Mouse (Mus musculus): ENCODE measurements at regions not wholly inside any gene's neighbourhood (a gene's known extent, or its start where the extent isn't known, plus 50 kb on each side); places are given as distances from the start of the nearest gene placed in this dataset.

DNA sequence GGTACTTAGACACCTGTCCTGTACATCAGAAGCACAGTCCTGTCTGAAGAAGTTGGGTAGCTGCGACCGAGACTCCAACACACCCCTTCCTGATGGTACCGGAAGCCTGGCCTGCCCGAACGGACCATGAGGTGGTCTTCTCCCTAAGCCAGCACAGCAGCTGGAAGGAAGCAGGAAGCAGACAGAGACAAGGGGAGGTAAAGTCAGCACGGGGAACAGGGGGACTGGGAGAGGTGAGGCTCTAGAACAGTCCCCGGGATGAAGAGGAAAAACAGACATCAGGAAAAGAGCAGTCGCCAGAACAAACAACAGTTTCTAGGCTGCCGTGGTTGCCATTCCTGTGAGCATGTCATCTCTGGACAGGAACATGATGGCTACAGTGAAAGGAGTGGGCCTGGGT, 353.6 kb downstream of the Efnb2 start:
- H3K27ac ChIP-seq (replicated peaks; ENCODE audit: low read depth, low read length) = no peak overlapping the region
- peaks cover 2% of the 10 kb centered on the region; the same call in 1 of the 2 replicates for H3K4me1 ChIP-seq (ENCODE audit: control insufficient read depth, insufficient read depth, insufficient read length, low read length)
- no peak overlapping the region for H3K4me3 ChIP-seq (ENCODE audit: insufficient read depth, low read depth, low read length)

DNA sequence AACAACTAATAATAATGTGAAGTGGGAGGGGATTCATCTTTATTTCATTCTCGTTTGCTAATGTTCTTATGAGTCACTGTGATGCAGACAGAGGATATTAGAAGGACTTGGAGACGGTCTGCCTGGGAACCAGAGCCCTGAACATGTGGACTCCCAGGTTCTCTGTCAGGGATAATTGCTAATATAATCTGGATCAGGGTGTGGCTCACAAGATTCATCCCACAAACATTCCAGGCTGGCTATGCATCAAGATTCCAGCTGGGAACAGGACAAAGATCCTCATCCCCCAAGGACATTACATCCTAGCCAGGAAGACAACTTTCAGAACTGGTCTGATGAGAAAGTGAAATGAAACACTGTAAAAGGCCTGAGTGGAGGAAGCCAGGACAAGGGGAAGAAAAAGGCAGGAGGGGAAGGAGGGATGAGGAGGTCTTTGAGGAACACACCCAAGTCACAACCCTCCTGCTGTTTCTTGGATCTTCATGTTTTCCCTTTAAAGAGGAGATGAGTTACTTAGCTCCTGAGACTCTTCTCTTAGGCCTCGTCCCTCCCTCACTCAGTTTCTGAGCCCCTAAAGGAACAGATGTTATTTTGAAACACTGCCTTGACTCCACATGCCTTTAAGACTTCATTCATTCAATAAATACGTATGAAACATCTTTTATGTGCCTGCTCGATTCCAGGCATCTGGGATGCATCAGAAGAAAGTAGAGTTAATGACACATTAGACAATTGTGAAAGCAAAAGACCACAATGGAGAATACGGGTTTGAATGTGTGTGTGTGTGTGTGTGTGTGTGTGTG, 360.9 kb downstream of the Efnb2 start:
- Histone ChIP-seq H3K4me1 (ENCODE audit: control insufficient read depth, insufficient read depth, insufficient read length, low read length) (no peaks in the 10 kb centered on the region), H3K4me3 (ENCODE audit: insufficient read depth, low read depth, low read length) (no peak overlapping the region), H3K27ac (replicated peaks; ENCODE audit: low read depth, low read length) (no peak overlapping the region)

DNA sequence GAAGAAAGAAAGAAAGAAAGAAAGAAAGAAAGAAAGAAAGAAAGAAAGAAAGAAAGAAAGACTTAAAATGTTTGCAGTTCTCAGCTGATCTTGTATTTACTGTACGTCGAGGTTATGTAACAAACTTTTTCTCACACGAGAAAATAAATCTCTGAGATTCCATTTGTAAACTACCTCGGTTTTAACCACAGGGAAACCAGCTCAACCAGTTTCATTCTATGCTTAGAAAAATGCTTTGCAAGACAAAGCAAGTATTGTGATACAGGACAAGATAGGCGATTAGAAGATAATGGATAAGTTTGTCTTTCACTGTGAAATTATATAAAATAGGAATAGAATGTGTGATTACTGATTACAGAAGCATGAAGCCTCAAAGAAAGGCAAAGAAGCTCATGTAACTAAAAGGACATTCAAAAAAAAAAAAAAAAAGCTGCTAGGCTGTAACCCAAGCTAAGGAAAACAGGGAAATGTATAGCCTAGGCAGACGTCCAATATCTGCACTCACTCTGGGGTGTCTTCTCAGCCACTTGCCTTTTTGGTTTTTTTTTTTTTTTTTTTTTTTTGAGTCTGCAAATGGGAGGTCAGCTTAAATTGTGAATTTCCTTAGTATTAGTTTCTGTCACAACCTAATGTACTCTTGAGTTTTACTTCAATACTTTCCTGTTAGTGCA, 368.3 kb downstream of the Efnb2 start:
- Histone ChIP-seq H3K4me1 (ENCODE audit: control insufficient read depth, insufficient read depth, insufficient read length, low read length) (no peaks in the 10 kb centered on the region), H3K4me3 (ENCODE audit: insufficient read depth, low read depth, low read length) (no peak overlapping the region), H3K27ac (replicated peaks; ENCODE audit: low read depth, low read length) (no peak overlapping the region)

DNA sequence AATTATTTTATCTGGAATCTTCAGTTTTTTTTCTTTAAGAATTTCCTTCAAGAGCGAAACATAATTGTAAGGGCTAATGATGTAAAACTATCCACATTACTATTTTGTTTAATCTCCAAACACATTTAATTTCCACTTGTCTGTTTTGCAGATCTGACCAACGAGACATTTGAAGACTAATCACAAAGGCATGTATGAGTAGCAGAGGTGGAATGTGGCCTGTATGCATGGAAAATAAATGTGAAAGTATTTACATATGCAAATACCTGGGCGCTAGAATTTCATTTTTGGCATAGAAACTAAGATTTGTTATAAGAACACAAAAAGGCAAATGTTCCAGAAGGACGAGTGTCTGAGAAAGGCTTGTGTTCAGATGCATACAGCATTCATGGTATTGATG, 375.2 kb downstream of the Efnb2 start:
- Histone ChIP-seq H3K27ac (replicated peaks; ENCODE audit: low read depth, low read length) (no peak overlapping the region), H3K4me3 (ENCODE audit: insufficient read depth, low read depth, low read length) (no peak overlapping the region), H3K4me1 (ENCODE audit: control insufficient read depth, insufficient read depth, insufficient read length, low read length) (no peaks in the 10 kb centered on the region)

DNA sequence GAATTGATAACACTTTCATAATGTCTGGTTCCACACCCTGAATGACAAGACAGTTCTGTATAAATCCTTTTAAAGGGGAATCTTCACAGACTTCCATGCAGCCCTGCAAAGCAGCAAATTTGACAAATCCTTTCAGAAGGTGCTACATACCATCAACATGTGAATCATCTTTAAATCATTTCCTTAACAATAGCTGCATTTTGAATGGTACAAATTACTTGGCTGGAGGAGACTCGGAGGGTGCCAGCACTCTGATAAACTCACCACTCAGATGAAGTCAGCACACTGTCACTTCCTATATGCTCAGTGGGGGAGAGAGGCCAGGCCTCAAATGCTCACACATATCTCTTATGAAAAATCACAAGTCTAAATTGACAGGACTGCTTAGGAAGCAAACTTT, 386.1 kb downstream of the Efnb2 start:
- Histone ChIP-seq H3K4me1 (ENCODE audit: control insufficient read depth, insufficient read depth, insufficient read length, low read length) (no peaks in the 10 kb centered on the region), H3K4me3 (ENCODE audit: insufficient read depth, low read depth, low read length) (no peak overlapping the region), H3K27ac (replicated peaks; ENCODE audit: low read depth, low read length) (no peak overlapping the region)

GRCm38 (mm10) chr8:8274211-8274641, 386.8 kb downstream of the Efnb2 start:
- Histone ChIP-seq H3K4me1 (ENCODE audit: control insufficient read depth, insufficient read depth, insufficient read length, low read length) (no peaks in the 10 kb centered on the region), H3K27ac (replicated peaks; ENCODE audit: low read depth, low read length) (no peak overlapping the region), H3K4me3 (ENCODE audit: insufficient read depth, low read depth, low read length) (no peak overlapping the region)

DNA sequence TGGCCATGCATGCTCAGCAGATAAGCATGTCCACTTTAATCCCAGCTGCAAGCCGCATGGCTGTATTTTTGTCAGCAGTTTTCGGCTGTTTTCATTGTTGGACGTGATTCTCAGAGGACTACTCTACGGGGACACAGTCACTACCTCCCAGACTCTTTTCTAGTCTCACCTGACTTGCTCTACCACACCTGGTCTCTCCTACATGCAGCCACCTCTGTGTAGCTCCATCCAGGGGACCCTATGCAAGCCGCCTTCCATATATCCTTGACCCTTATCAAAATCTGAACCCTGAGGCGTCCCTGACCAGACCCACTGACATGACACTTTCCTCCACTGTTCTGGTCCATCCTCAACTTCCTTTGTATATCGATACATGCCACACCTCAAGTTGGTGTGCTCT, 402.2 kb downstream of the Efnb2 start:
- H3K4me3 ChIP-seq (ENCODE audit: insufficient read depth, low read depth, low read length) = no peak overlapping the region
- no peaks in the 10 kb centered on the region for H3K4me1 ChIP-seq (ENCODE audit: control insufficient read depth, insufficient read depth, insufficient read length, low read length)
- no peak overlapping the region for H3K27ac ChIP-seq (replicated peaks; ENCODE audit: low read depth, low read length)

DNA sequence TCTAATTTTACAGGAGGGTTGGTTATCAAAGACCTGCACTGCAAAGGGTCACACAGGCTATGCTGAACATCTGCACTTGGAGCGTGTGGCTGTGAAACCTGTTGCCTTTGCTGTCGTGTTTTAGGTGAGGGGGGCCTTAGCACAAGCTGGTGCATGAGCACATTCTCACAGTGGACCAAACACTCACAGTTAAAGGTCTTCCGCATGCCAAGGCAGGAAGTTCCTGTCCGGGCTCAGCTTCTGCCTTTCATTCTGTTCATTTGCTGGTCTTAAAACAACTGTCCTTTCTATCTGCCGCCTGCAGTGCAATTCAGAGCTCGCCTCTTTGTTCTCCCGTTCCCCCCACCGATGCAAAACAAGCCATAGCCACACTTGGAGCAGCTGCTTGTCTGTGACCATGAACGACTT, 402.8 kb downstream of the Efnb2 start:
- Histone ChIP-seq H3K27ac (replicated peaks; ENCODE audit: low read depth, low read length) (no peak overlapping the region), H3K4me1 (ENCODE audit: control insufficient read depth, insufficient read depth, insufficient read length, low read length) (no peaks in the 10 kb centered on the region)

GRCm38 (mm10) chr8:8256327-8256726, 404.7 kb downstream of the Efnb2 start:
- H3K4me1 ChIP-seq (ENCODE audit: control insufficient read depth, insufficient read depth, insufficient read length, low read length) = no peaks in the 10 kb centered on the region
- no peak overlapping the region for H3K4me3 ChIP-seq (ENCODE audit: insufficient read depth, low read depth, low read length)
- H3K27ac ChIP-seq (replicated peaks; ENCODE audit: low read depth, low read length) = no peak overlapping the region

More for the DNA sequence above, 402.8 kb downstream of the Efnb2 start:
- no peak overlapping the region for H3K4me3 ChIP-seq (ENCODE audit: insufficient read depth, low read depth, low read length)

DNA sequence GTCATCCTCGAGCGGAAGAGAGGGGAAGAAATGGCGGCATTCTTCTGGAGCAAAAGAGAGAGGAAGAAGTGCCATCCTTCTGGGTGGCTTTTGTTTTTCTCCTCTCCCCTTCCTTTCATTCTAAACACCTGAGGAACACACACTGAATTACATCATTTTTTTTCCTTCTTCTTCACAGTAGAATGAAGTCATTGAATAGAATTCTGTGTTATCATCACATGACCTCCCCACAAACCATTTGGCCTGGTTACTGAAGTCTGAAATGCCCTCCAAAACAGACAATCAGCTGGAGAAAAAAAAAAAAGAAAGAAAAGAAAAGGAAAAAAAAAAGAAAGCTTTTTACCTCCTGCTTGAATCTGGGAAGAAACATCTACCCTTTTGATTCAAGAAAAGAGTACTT, 406.6 kb downstream of the Efnb2 start:
- no peak overlapping the region for H3K27ac ChIP-seq (replicated peaks; ENCODE audit: low read depth, low read length)
- no peak overlapping the region for H3K4me3 ChIP-seq (ENCODE audit: insufficient read depth, low read depth, low read length)
- no peaks in the 10 kb centered on the region for H3K4me1 ChIP-seq (ENCODE audit: control insufficient read depth, insufficient read depth, insufficient read length, low read length)

DNA sequence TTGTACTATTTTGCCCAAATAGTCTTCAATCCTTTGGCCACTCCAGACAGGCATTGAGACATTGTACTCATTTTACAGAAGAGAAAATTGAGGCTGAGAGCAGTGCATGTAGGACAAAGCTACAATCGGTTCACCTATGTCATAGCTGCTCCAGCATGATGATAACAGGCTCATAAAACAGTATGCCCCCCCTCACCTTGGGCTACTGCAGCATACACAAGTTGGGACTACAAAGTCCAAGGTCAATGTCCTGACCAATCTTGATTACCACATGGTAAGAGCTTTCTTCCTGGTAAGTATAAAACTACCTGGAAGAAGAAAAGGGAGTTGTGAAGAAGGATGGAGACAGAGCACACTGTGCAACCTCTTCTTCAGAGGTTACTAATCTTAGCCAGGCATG, 416.4 kb downstream of the Efnb2 start:
- no peaks in the 10 kb centered on the region for H3K4me1 ChIP-seq (ENCODE audit: control insufficient read depth, insufficient read depth, insufficient read length, low read length)
- H3K4me3 ChIP-seq (ENCODE audit: insufficient read depth, low read depth, low read length) = no peak overlapping the region
- H3K27ac ChIP-seq (replicated peaks; ENCODE audit: low read depth, low read length) = no peak overlapping the region

DNA sequence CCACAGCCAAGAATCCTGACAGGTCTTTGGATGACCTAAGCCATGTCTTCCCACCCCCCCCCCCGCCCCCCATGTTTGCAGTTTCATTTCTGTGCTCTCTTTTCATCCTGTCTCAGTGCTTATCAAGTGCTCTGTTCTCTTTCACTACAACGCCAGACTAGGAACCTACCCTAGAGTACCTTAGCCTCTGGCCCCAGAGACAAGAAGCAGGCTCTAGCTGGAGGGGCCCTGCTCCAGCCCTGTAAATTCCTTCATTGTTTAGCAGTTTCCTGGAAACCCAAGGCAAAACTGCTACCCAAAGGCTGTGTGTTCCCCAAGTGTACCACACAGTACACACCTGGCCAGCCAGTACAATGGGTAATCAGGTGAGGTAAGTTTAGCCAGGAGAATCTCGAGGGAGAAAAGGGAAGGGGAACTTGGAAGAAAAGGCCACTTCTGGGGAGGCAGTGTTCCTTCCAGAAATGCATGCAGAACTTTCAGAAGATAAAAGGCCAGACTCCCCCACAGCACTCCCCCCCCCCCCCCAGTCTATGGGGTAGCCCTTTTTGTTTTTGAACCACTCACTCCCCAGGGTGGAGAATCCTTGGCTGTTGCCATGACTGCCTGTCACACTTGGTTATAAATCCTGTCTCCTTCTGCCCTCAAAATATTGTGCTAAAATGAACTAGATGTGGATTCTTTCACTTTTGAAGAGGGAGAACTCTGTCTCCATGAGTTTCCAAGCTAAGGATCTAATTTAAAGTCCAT, 419.1 kb downstream of the Efnb2 start:
- no peak overlapping the region for H3K4me3 ChIP-seq (ENCODE audit: insufficient read depth, low read depth, low read length)
- no peak overlapping the region for H3K27ac ChIP-seq (replicated peaks; ENCODE audit: low read depth, low read length)
- no peaks in the 10 kb centered on the region for H3K4me1 ChIP-seq (ENCODE audit: control insufficient read depth, insufficient read depth, insufficient read length, low read length)

GRCm38 (mm10) chr8:8241051-8241688, 419.9 kb downstream of the Efnb2 start:
- H3K4me3 ChIP-seq (ENCODE audit: insufficient read depth, low read depth, low read length) = no peak overlapping the region
- H3K4me1 ChIP-seq (ENCODE audit: control insufficient read depth, insufficient read depth, insufficient read length, low read length) = no peaks in the 10 kb centered on the region
- H3K27ac ChIP-seq (replicated peaks; ENCODE audit: low read depth, low read length) = no peak overlapping the region

- H3K27ac ChIP-seq (replicated peaks; ENCODE audit: low read depth, low read length) = no peak overlapping the region
- H3K4me3 ChIP-seq (ENCODE audit: insufficient read depth, low read depth, low read length) = no peak overlapping the region
Measured at GRCm38 (mm10) chr8:8239489-8239888, 421.6 kb downstream of the Efnb2 start.

GRCm38 (mm10) chr8:8238051-8238450, 423.0 kb downstream of the Efnb2 start:
- no peak overlapping the region for H3K27ac ChIP-seq (replicated peaks; ENCODE audit: low read depth, low read length)
- H3K4me1 ChIP-seq (ENCODE audit: control insufficient read depth, insufficient read depth, insufficient read length, low read length) = no peaks in the 10 kb centered on the region
- H3K4me3 ChIP-seq (ENCODE audit: insufficient read depth, low read depth, low read length) = no peak overlapping the region

More at GRCm38 (mm10) chr8:8239489-8239888, 421.6 kb downstream of the Efnb2 start:
- no peaks in the 10 kb centered on the region for H3K4me1 ChIP-seq (ENCODE audit: control insufficient read depth, insufficient read depth, insufficient read length, low read length)
